Mouse (Mus musculus) heart, embryonic 11.5 days (tissue): ENCODE results near the gene Rin3. TPM values are rescaled to one million over a fixed set of nuclear protein-coding genes. Genes with fewer than 3 reads are reported as not detected.

ENCODE experiments used
- ATAC-seq: fragments of 200-750 bp; cut with Nextera tagmentation; replicated peaks from 2 replicates; pipeline ENCODE4 v1.8.0; 2017; ENCODE audit warnings: moderate library complexity; ENCODE audit not compliant: insufficient number of reproducible peaks, low FRiP score, low TSS enrichment
- H3K27ac ChIP-seq: fragments of 300-500 bp; sonication (generic); 2 replicates; pipeline ENCODE4 v1.5.1; 2014; ENCODE audit warnings: mild to moderate bottlenecking, low read depth, low read length
- H3K27me3 ChIP-seq: fragments of 300-500 bp; sonication (generic); 2 replicates; pipeline ENCODE4 v1.6.1; 2014; ENCODE audit warnings: mild to moderate bottlenecking, low read length, mixed read lengths; ENCODE audit not compliant: control insufficient read depth, insufficient read depth
- H3K36me3 ChIP-seq: fragments of 300-500 bp; sonication (generic); 2 replicates; pipeline ENCODE4 v1.6.1; 2014; ENCODE audit warnings: mild to moderate bottlenecking, low read length, moderate library complexity, mixed read lengths; ENCODE audit not compliant: control insufficient read depth, insufficient read depth
- H3K4me1 ChIP-seq: fragments of 300-500 bp; sonication (generic); 2 replicates; pipeline ENCODE4 v1.6.1; 2014; ENCODE audit warnings: low read length; ENCODE audit not compliant: control insufficient read depth, insufficient read depth
- H3K4me2 ChIP-seq: fragments of 300-500 bp; sonication (generic); 2 replicates; pipeline ENCODE4 v1.6.1; 2014; ENCODE audit warnings: mild to moderate bottlenecking, moderate library complexity
- H3K4me3 ChIP-seq: fragments of 300-500 bp; sonication (generic); 2 replicates; pipeline ENCODE4 v1.5.1; 2014; ENCODE audit warnings: low read depth, low read length
- H3K9ac ChIP-seq: fragments of 300-500 bp; sonication (generic); 2 replicates; pipeline ENCODE4 v1.6.1; 2014; ENCODE audit warnings: mild to moderate bottlenecking, low read depth, low read length, moderate library complexity
- H3K9me3 ChIP-seq: fragments of 300-500 bp; sonication (generic); replicated peaks from 2 replicates; pipeline ENCODE4 v1.6.1; 2016; ENCODE audit warnings: low read length; ENCODE audit not compliant: control insufficient read depth
- WGBS: fragments of 180-500 bp; shearing (Covaris S2); extraction: QIAGEN DNeasy Blood & Tissue Kit; methylation state at CpG from one replicate; pipeline ENCODE4 v1.1.7; 2014; ENCODE audit not compliant: insufficient replicate concordance; 5-methylcytosine and 5-hydroxymethylcytosine counted together
- polyA plus RNA-seq: library from polyadenylated mRNA; unstranded; fragments of >200 nt; fragmentation: Nextera tagmentation; extraction: Ambion mirVana; gene quantifications from 2 replicates; pipeline ENCODE4 v1.2.1, GENCODE M21; 2014

The Rin3 gene
- polyA plus RNA-seq, 1 experiment from 2014 or later, result 10.2 TPM

DNA sequence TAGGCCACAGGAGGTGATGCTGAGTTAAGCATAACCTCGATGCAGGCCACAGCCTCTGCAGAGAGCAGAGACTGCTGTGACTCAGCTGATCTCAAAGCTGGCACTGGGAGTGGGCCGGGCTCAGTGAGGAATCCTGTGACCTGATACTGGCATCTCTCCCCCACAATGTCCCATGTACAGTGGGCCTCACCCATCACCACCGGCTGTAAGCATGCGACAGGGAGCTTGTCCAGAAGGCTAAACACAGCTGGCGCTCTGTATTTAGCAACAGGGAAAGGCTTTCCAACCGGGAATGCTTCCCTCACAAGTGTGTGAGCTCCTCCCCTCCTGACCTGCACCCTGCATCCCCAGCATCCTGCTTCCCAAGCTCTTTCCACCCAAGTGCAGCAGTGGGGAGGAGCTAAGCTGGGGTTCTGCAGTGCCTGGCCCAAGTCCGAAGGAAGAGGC lies 133.6 kb downstream of the Rin3 start:
- 24% methylated on average over 7 of the region's 7 CpGs for WGBS
- Histone ChIP-seq H3K27me3 (no peaks in the 10 kb centered on the region), H3K27ac (peak overlapping the region; percentile 42), H3K4me2 (0 out of 2 replicates have a peak overlapping the region, but pooled peaks have one; percentile 8), H3K36me3 (no peaks in the 10 kb centered on the region), H3K9ac (no peak overlapping the region), H3K9me3 (no peaks in the 10 kb centered on the region), H3K4me1 (peaks cover 31% of the 10 kb centered on the region), H3K4me3 (no peak overlapping the region)
- ATAC-seq, result peak; percentile 66

DNA sequence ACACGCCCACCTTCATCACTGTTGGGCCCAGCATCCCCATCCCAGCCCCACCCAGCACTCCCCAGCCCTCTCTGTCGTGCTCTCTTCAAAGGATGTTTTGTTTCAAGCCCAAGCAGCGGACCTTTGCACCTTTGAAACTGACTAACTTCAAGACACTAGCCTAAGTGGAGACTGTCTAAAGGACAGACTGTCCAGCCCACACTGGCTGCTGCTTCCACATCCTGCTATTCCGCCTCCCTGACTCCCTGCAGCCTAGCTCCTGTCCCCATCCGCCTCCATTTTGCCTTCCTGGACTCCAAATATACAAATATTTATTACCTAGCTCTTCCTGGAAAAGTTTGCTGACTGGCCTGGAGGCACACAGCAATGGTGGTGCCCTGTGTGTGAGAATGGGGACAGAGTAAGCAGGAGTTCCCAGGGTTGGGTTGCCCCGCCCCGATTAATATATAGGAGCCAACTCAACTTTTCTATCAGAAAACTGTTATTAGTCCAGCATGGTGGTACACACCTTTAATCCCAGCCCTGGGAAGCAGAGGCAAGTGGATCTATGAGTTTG lies 134.2 kb downstream of the Rin3 start:
- no peak for ATAC-seq
- Histone ChIP-seq H3K4me3 (no peak overlapping the region), H3K4me2 (no peak overlapping the region), H3K9ac (no peak overlapping the region), H3K9me3 (no peaks in the 10 kb centered on the region), H3K27ac (peak overlapping the region; percentile 42), H3K27me3 (no peaks in the 10 kb centered on the region), H3K4me1 (peaks cover 37% of the 10 kb centered on the region), H3K36me3 (no peaks in the 10 kb centered on the region)
- WGBS, result 79% methylated on average over 7 of the region's 7 CpGs

DNA sequence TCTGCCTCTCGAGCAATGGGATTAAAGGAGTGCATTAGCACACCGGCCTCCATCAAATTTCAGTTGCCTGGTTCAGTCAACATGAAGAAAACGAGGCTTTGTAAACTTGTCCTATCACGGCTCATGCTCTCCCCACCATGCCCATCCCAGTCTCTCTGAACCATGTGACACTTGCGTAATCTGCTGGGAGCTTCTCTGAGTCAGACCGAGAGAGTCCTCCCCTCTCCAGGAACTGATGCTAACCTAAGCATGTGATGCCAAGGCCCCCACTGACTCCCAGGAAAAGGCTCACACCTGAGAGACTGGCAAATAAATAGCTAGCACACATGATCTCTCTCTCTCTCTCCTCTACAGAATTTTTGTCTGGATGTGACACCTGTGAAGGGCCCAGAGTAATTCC lies 134.9 kb downstream of the Rin3 start:
- H3K9me3 ChIP-seq, result no peaks in the 10 kb centered on the region
- no peaks in the 10 kb centered on the region for H3K27me3 ChIP-seq
- H3K4me1 ChIP-seq, result peaks cover 42% of the 10 kb centered on the region
- no peak overlapping the region for H3K9ac ChIP-seq
- H3K36me3 ChIP-seq, result no peaks in the 10 kb centered on the region
- ATAC-seq, result no peak
- WGBS, result 82% methylated on average over 6 of the region's 6 CpGs
- H3K27ac ChIP-seq, result no peak overlapping the region
- no peak overlapping the region for H3K4me2 ChIP-seq
- H3K4me3 ChIP-seq, result no peak overlapping the region

DNA sequence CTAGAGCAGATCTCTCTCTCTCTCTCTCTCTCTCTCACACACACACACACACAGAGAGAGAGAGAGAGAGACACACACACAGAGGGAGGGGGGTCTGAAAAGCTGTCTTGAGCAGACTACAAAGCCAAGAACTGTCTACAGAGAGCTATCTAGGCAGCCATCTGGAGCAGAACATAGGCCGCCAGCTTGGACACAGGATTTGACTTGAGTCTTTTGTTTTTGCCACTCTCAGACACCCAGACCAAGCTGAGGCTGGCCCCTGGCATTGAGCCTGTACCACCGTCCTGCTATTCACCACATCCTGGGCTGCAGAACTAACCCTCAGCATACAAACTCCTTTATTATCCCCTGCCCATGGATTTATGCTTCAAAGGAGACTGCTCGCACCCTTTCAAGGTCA lies 136.7 kb downstream of the Rin3 start:
- no peaks in the 10 kb centered on the region for H3K9me3 ChIP-seq
- peak overlapping the region; percentile 50; the same call in 1 of the 2 replicates for H3K27ac ChIP-seq
- H3K4me2 ChIP-seq, result no peak overlapping the region; the same call in 1 of the 2 replicates
- WGBS, result 66% methylated on average over 3 of the region's 3 CpGs
- 0 out of 2 replicates have a peak overlapping the region, but pooled peaks have one; percentile 40 for H3K9ac ChIP-seq
- no peaks in the 10 kb centered on the region for H3K27me3 ChIP-seq
- no peak overlapping the region for H3K4me3 ChIP-seq
- H3K36me3 ChIP-seq, result no peaks in the 10 kb centered on the region
- ATAC-seq, result no peak
- H3K4me1 ChIP-seq, result peaks cover 51% of the 10 kb centered on the region

DNA sequence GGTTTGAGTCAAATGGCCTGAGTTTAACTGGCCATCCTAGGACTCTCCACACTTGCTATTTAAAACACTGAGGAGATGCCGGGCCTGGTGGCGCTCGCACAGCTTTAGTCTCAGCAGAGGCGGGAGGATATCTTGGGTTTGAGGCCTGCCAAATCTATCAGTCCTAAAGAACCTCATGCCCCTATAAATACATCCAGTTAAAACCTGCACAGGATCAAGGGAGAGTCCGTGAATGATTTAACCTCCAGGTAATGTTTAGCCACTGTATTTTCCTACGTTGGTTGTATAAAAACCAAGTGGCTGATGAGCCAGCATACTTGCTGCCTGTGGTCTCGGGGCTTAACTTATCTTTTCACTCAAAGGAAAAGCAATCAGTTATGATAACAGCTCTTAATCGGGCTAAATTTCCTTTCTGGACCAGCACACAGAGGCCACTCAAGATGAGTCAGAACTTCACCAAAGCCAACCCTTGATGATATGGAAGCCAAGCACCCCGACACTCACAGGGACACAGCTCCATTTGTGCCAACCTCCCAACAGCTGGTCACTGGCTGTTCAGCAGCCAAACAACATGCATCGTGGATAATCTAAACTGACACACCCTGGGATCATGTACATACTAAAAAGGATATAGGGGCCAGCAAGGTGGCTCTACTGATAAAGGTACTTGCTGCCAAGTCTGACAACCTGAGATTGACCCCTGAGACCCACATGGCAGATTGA lies 137.5 kb downstream of the Rin3 start:
- no peaks in the 10 kb centered on the region for H3K36me3 ChIP-seq
- no peaks in the 10 kb centered on the region for H3K9me3 ChIP-seq
- H3K4me1 ChIP-seq, result peaks cover 58% of the 10 kb centered on the region
- H3K27me3 ChIP-seq, result no peaks in the 10 kb centered on the region
- no peak for ATAC-seq
- WGBS, result 45% methylated on average over 10 of the region's 10 CpGs
- no peak overlapping the region for H3K9ac ChIP-seq
- no peak overlapping the region for H3K4me3 ChIP-seq
- peak overlapping the region; percentile 50; the same call in 1 of the 2 replicates for H3K27ac ChIP-seq
- H3K4me2 ChIP-seq, result no peak overlapping the region

DNA sequence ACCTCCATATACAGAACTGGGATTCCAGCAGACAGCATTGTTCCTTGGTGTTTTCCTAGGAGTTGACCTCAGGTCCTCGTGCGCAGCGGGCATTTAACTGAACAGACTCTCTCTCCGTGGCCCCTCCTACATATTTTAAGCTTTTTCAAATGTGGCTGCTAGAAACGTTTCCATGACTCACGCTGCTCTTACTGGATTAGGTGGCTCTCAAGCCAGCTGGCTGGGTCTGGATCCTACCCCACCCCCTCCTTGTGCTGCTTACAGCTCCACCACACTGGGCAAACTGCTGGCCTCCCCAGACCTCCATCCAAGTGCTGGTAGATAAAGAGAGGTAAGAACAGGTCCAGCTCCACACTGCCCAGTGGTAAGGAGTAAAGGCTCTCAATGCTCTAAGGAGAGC lies 139.2 kb downstream of the Rin3 start:
- Histone ChIP-seq H3K9ac (no peak overlapping the region), H3K4me2 (no peak overlapping the region), H3K27ac (peak overlapping the region; percentile 6), H3K27me3 (no peaks in the 10 kb centered on the region), H3K36me3 (no peaks in the 10 kb centered on the region), H3K4me3 (no peak overlapping the region), H3K4me1 (peaks cover 45% of the 10 kb centered on the region), H3K9me3 (no peaks in the 10 kb centered on the region)
- 0 out of 2 replicates have a peak, but pooled peaks have one; percentile 24 for ATAC-seq
- WGBS, result 59% methylated on average over 6 of the region's 6 CpGs

DNA sequence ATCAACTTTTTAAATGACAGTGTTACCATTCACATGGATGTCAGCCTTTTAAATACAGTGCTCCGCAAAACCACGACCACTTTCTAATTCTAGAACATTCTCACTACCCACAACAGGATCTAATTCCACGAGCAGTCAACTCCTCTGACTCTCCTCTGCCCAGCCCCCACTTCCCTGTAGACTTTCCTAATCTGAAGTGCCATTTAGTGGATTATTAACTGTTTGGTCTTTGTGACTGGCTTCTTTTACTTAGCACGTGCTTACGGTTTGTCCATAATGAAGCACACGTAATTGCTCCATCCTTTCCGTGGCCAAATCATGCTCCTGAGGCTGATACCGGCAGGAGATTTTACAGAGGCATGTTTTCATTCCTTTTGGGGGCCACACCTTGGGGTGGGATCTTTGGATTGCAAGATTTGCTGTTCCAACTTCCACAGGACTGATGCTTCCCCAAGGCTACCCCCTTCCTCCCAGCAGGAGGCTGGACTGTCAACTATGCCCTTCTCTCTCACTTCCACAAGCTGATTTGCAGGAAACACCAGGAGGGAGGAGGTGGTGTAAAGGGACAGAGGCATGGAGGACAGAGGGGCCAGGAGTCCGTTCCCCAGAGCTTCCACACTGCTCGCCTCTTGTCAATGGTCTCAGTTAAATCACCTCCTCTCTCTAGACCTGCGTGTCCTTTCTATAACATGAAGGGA lies 139.9 kb downstream of the Rin3 start:
- Histone ChIP-seq H3K4me2 (no peak overlapping the region), H3K36me3 (no peaks in the 10 kb centered on the region), H3K9ac (no peak overlapping the region), H3K27ac (peak overlapping the region; percentile 65; the same call in 1 of the 2 replicates), H3K27me3 (no peaks in the 10 kb centered on the region), H3K4me3 (no peak overlapping the region), H3K4me1 (peaks cover 43% of the 10 kb centered on the region), H3K9me3 (no peaks in the 10 kb centered on the region)
- 67% methylated on average over 11 of the region's 11 CpGs for WGBS
- ATAC-seq, result peak; percentile 18; the same call in 1 of the 2 replicates

DNA sequence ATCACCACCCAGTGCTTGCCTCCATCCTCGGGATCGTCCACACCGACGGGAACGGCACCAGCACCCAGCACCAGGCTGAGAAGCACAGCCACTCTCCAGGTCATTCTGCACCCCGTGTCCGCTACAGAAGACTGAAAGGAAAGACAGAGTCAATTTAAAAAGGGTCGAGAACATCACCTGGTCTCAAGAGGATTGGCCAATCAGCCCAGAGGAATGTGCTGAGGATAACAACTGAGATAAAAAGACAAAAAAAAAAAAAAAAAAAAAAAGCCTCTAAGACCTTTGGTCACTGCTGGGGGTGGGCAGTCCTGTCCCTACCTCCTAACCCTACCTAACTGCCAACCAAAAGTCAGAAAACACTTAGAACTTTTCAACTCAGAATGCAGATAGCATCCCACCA lies 140.8 kb downstream of the Rin3 start:
- Histone ChIP-seq H3K9me3 (no peaks in the 10 kb centered on the region), H3K9ac (no peak overlapping the region), H3K36me3 (no peaks in the 10 kb centered on the region), H3K4me1 (peaks cover 43% of the 10 kb centered on the region), H3K4me3 (no peak overlapping the region), H3K27me3 (no peaks in the 10 kb centered on the region), H3K27ac (no peak overlapping the region; the same call in 1 of the 2 replicates), H3K4me2 (peak overlapping the region; percentile 22; the same call in 1 of the 2 replicates)
- ATAC-seq, result no peak
- 54% methylated on average over 8 of the region's 8 CpGs for WGBS
